ENCODE assay signal across 8 mouse cellular contexts in the genomic region with DNA sequence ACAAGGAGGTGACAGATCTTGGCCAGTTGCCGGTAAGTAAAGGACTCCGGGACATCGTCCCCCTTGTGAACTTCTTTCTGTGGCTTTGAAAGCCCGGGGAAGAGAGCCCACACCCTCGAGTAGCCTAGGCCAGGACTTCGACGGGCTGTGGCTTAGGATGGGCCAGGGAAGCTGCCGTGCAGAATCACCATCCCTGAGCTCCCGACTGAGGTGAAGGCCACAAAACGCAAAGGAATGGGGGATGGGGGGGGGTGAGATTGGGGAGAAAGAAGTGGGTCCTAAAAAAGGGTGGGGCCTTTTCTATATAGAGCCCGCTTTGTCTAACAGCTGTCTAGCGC. TPM values are rescaled to one million over a fixed set of nuclear protein-coding genes. Genes with fewer than 3 reads are reported as not detected.
DNase-seq lines count a peak whose midpoint lies in the region; ATAC-seq and TF ChIP-seq lines count a peak whose summit lies in the region.
"Had no signal": no experiment of that assay in that cellular context is flagged by ENCODE, and none has a peak within 500 bp of the region (broad histone marks: within the 10 kb centered on the region; RNA-seq: fewer than 3 reads in every experiment).

No protein-coding gene starts in this region.

- no peak overlapping the region for H3K9ac ChIP-seq in liver, embryonic 15.5 days

- peak overlapping the region; percentile 81 for H3K4me3 ChIP-seq in testis, adult 2 months (ENCODE audit: control insufficient read depth, low read depth, low read length)
- H3K4me3 ChIP-seq in liver, embryonic 15.5 days (replicated peaks): peak overlapping the region; percentile 25; the same call in 1 of the 2 replicates

- DNase-seq in testis, postnatal 10 days (ENCODE audit: low spot score): no peak
- DNase-seq in heart, postnatal 4 days: peak; percentile 9
- no peak for DNase-seq in Muller cell, postnatal 12 days (ENCODE audit: inconsistent ontology term)
- DNase-seq in cerebellum, postnatal 14 days: no peak
- DNase-seq in thymus, postnatal 25 days: no peak
- DNase-seq: thymus, adult 18-20 months had no signal

- H3K4me1 ChIP-seq in testis, adult 2 months (ENCODE audit: control insufficient read depth, insufficient read depth, low read length): no peaks in the 10 kb centered on the region; the same call in 1 of the 2 replicates
- no peaks in the 10 kb centered on the region for H3K4me1 ChIP-seq in liver, embryonic 15.5 days (replicated peaks)

- no peaks in the 10 kb centered on the region for H3K36me3 ChIP-seq in testis, adult 2 months (ENCODE audit: control insufficient read depth, insufficient read depth, low read length)
- no peaks in the 10 kb centered on the region for H3K36me3 ChIP-seq in liver, embryonic 15.5 days (replicated peaks)

- H3K27me3 ChIP-seq in testis, adult 2 months (ENCODE audit: control insufficient read depth, insufficient read depth, low read length): no peaks in the 10 kb centered on the region
- H3K27me3 ChIP-seq in liver, embryonic 15.5 days: peaks cover 15% of the 10 kb centered on the region

- no peak for ATAC-seq in liver, embryonic 15.5 days (ENCODE audit: insufficient read depth)

- no peak for TF ChIP-seq POLR2A in testis, adult 2 months (IDR thresholded peaks at IDR 0.05; ENCODE audit: control insufficient read depth, low read depth, low read length)

- H3K27ac ChIP-seq in testis, adult 2 months (ENCODE audit: control insufficient read depth, insufficient read depth, low read depth, low read length): no peak overlapping the region
- H3K27ac ChIP-seq in liver, embryonic 15.5 days (replicated peaks): no peak overlapping the region

- H3K9me3 ChIP-seq in liver, embryonic 15.5 days (replicated peaks): no peaks in the 10 kb centered on the region

- no peak for TF ChIP-seq CTCF in testis, adult 2 months (IDR thresholded peaks at IDR 0.05; ENCODE audit: control insufficient read depth, insufficient read depth, insufficient replicate concordance, low read depth, low read length)

- no peak overlapping the region for H3K4me2 ChIP-seq in liver, embryonic 15.5 days

- 34% methylated on average over 12 of the region's 12 CpGs for WGBS in liver, embryonic 15.5 days (ENCODE audit: insufficient replicate concordance)

RNA-seq across cellular contexts. Expression of a gene that starts 0.5 kb away (rescaled TPM):
- polyA plus RNA-seq in testis, adult 2 months (2012; rRNA removed): 0.29 and 1.0 TPM in 2 replicates
- total RNA-seq in heart, postnatal 4 days (2021): 10 to 100 TPM; 44.2 to 44.8 TPM
- 2.4 and 3.9 TPM in 2 replicates for polyA plus RNA-seq in liver, embryonic 15.5 days (2015; fragmentation: Nextera tagmentation; extraction: Ambion mirVana)
